Mouse (Mus musculus) cortical plate, adult 2 months (tissue): ENCODE results near the gene Ulk3.

Source experiments
- CTCF ChIP-seq: fragments of 200-500 bp; IDR thresholded peaks from 2 replicates; pipeline ENCODE4 v1.5.1; 2011; ENCODE audit warnings: mild to moderate bottlenecking, control low read depth, low read length; ENCODE audit not compliant: insufficient read depth; ENCODE audit errors: extremely low read depth
- POLR2A ChIP-seq: fragments of 200-500 bp; IDR thresholded peaks from 2 replicates; pipeline ENCODE4 v1.6.1; 2011; ENCODE audit warnings: mild to moderate bottlenecking, low read length, control low read depth; ENCODE audit not compliant: insufficient read depth; ENCODE audit errors: extremely low read depth

- TF ChIP-seq CTCF (no peak), POLR2A (no peak)
Measured at GRCm38 (mm10) chr9:57637741-57638322, 48.6 kb downstream of the Ulk3 start.
